Mouse (Mus musculus) embryonic facial prominence, embryonic 14.5 days (tissue): Measurements from ENCODE around the gene Cct6b. TPM values are rescaled to one million over a fixed set of nuclear protein-coding genes. Genes with fewer than 3 reads are reported as not detected.

Experiments used
- ATAC-seq: fragments of 200-750 bp; cut with Nextera tagmentation; 2 replicates; pipeline ENCODE4 v1.8.0; 2017; ENCODE audit warnings: low read depth, moderate number of reproducible peaks, moderate TSS enrichment
- DNase-seq: peaks from one replicate; pipeline ENCODE4 v3.0.0-alpha.2; 2015; ENCODE audit warnings: low spot score
- H3K27ac ChIP-seq: fragments of 300-500 bp; sonication (generic); replicated peaks from 2 replicates; pipeline ENCODE4 v1.5.1; 2014; ENCODE audit warnings: low read depth, mild to moderate bottlenecking, low read length, moderate library complexity
- H3K27me3 ChIP-seq: fragments of 300-500 bp; sonication (generic); replicated peaks from 2 replicates; pipeline ENCODE4 v1.6.1; 2014; ENCODE audit warnings: low read length; ENCODE audit not compliant: control insufficient read depth, insufficient read depth
- H3K36me3 ChIP-seq: fragments of 300-500 bp; sonication (generic); 2 replicates; pipeline ENCODE4 v1.6.1; 2014; ENCODE audit warnings: low read length, mixed read lengths; ENCODE audit not compliant: control insufficient read depth, insufficient read depth
- H3K4me1 ChIP-seq: fragments of 300-500 bp; sonication (generic); 2 replicates; pipeline ENCODE4 v1.6.1; 2014; ENCODE audit warnings: antibody characterized with exemption, low read length; ENCODE audit not compliant: control insufficient read depth, insufficient read depth
- H3K4me2 ChIP-seq: fragments of 300-500 bp; sonication (generic); 2 replicates; pipeline ENCODE4 v1.6.1; 2014; ENCODE audit warnings: low read depth, mild to moderate bottlenecking, low read length, moderate library complexity, mixed read lengths
- H3K4me3 ChIP-seq: fragments of 300-500 bp; sonication (generic); 2 replicates; pipeline ENCODE4 v1.5.1; 2014; ENCODE audit warnings: low read depth, mild to moderate bottlenecking, low read length
- H3K9ac ChIP-seq: fragments of 300-500 bp; sonication (generic); 2 replicates; pipeline ENCODE4 v1.6.1; 2014; ENCODE audit warnings: low read depth, mild to moderate bottlenecking, low read length, moderate library complexity, mixed read lengths
- H3K9me3 ChIP-seq: fragments of 300-500 bp; sonication (generic); 2 replicates; pipeline ENCODE4 v1.6.1; 2016; ENCODE audit warnings: low read length; ENCODE audit not compliant: control insufficient read depth
- WGBS: fragments of 180-500 bp; shearing (Covaris S2); extraction: QIAGEN DNeasy Blood & Tissue Kit; methylation state at CpG from one replicate; pipeline ENCODE4 v1.1.7; 2014; 5-methylcytosine and 5-hydroxymethylcytosine counted together
- polyA plus RNA-seq: library from polyadenylated mRNA; unstranded; fragments of >200 nt; fragmentation: Nextera tagmentation; extraction: Ambion mirVana; gene quantifications from 2 replicates; pipeline ENCODE4 v1.2.1, GENCODE M21; 2014

Gene Cct6b
- polyA plus RNA-seq = 0.33 and 0.43 TPM in 2 replicates

- peak within 1 kb of the TSS; percentile 85 for H3K27ac ChIP-seq
- ATAC-seq (peak; percentile 100), DNase-seq (peak; percentile 98)
- no peaks in the 10 kb centered on the region; the same call in 1 of the 2 replicates for H3K27me3 ChIP-seq
- peak within 1 kb of the TSS; percentile 90 for H3K4me2 ChIP-seq
- no peaks in the 10 kb centered on the region for H3K9me3 ChIP-seq
- H3K4me1 ChIP-seq = peaks cover 17% of the 10 kb centered on the region
- under 1% methylated on average over 44 of the region's 44 CpGs for WGBS
- H3K9ac ChIP-seq = peak within 1 kb of the TSS; percentile 90
- peaks cover 7% of the 10 kb centered on the region for H3K36me3 ChIP-seq
- peak within 1 kb of the TSS; percentile 66 for H3K4me3 ChIP-seq
These were observed at the start of gene Cct6b, which contains the start of gene Zfp830 for GRCm38 (mm10) chr11:82763742-82764437. Cct6b (minus strand) TSS chr11:82764321. Zfp830 (plus strand) TSS chr11:82764345.

- H3K9me3 ChIP-seq = no peaks in the 10 kb centered on the region
- peaks cover 3% of the 10 kb centered on the region; the same call in 1 of the 2 replicates for H3K36me3 ChIP-seq
- 73% methylated on average over 5 of the region's 5 CpGs for WGBS
- no peak overlapping the region for H3K4me3 ChIP-seq
- no peaks in the 10 kb centered on the region for H3K27me3 ChIP-seq
- no peak overlapping the region for H3K4me2 ChIP-seq
- H3K4me1 ChIP-seq = no peaks in the 10 kb centered on the region
- DNase-seq (no peak), ATAC-seq (no peak)
- no peak overlapping the region for H3K27ac ChIP-seq
- H3K9ac ChIP-seq = no peak overlapping the region
These were observed 44.4 kb upstream of the Cct6b start for GRCm38 (mm10) chr11:82808485-82808884.

- ATAC-seq = no peak
- 75% methylated on average over 3 of the region's 3 CpGs for WGBS
- H3K4me1 ChIP-seq = no peaks in the 10 kb centered on the region
- no peak overlapping the region for H3K9ac ChIP-seq
- no peak overlapping the region for H3K4me2 ChIP-seq
- no peaks in the 10 kb centered on the region for H3K27me3 ChIP-seq
- H3K4me3 ChIP-seq = no peak overlapping the region
- H3K27ac ChIP-seq = no peak overlapping the region
- H3K36me3 ChIP-seq = peaks cover 14% of the 10 kb centered on the region
- DNase-seq = no peak
- H3K9me3 ChIP-seq = no peaks in the 10 kb centered on the region
These were observed 43.2 kb upstream of the Cct6b start for GRCm38 (mm10) chr11:82807370-82807769.

GRCm38 (mm10) chr11:82806656-82807055, 42.5 kb upstream of the Cct6b start:
- Histone ChIP-seq H3K36me3 (peaks cover 21% of the 10 kb centered on the region), H3K27me3 (no peaks in the 10 kb centered on the region), H3K9ac (no peak overlapping the region), H3K4me2 (no peak overlapping the region), H3K4me1 (no peaks in the 10 kb centered on the region), H3K27ac (no peak overlapping the region), H3K9me3 (no peaks in the 10 kb centered on the region), H3K4me3 (no peak overlapping the region)
- DNase-seq = no peak
- no peak for ATAC-seq
- 78% methylated on average over 3 of the region's 3 CpGs for WGBS

DNA sequence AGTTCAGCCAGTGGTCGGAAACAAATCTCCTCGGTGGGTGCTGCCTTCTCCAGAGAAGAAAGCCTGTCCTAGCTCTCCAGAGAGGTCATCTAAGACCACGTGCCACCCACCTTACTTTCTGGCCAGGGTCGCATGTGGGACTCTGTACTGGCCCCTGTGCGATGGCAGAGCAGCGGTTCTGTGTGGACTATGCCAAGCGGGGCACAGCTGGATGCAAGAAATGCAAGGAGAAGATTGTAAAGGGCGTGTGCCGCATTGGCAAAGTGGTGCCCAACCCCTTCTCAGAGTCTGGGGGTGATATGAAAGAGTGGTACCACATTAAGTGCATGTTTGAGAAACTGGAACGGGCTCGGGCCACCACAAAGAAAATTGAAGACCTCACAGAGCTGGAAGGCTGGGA, 19.3 kb upstream of the Cct6b start:
- Histone ChIP-seq H3K9ac (no peak overlapping the region), H3K27ac (no peak overlapping the region), H3K4me2 (no peak overlapping the region), H3K36me3 (peaks cover 52% of the 10 kb centered on the region), H3K4me1 (peaks cover 8% of the 10 kb centered on the region), H3K9me3 (no peaks in the 10 kb centered on the region), H3K27me3 (no peaks in the 10 kb centered on the region), H3K4me3 (no peak overlapping the region)
- 89% methylated on average over 11 of the region's 11 CpGs for WGBS
- DNase-seq (no peak), ATAC-seq (no peak)

GRCm38 (mm10) chr11:82782197-82782596, 18.1 kb upstream of the Cct6b start:
- Histone ChIP-seq H3K4me1 (peaks cover 8% of the 10 kb centered on the region), H3K9me3 (no peaks in the 10 kb centered on the region), H3K4me3 (peak overlapping the region; percentile 80), H3K36me3 (peaks cover 40% of the 10 kb centered on the region), H3K27me3 (no peaks in the 10 kb centered on the region), H3K4me2 (peak overlapping the region; percentile 65), H3K9ac (peak overlapping the region; percentile 96), H3K27ac (peak overlapping the region; percentile 98)
- ATAC-seq (no peak), DNase-seq (no peak)
- 42% methylated on average over 6 of the region's 6 CpGs for WGBS

DNA sequence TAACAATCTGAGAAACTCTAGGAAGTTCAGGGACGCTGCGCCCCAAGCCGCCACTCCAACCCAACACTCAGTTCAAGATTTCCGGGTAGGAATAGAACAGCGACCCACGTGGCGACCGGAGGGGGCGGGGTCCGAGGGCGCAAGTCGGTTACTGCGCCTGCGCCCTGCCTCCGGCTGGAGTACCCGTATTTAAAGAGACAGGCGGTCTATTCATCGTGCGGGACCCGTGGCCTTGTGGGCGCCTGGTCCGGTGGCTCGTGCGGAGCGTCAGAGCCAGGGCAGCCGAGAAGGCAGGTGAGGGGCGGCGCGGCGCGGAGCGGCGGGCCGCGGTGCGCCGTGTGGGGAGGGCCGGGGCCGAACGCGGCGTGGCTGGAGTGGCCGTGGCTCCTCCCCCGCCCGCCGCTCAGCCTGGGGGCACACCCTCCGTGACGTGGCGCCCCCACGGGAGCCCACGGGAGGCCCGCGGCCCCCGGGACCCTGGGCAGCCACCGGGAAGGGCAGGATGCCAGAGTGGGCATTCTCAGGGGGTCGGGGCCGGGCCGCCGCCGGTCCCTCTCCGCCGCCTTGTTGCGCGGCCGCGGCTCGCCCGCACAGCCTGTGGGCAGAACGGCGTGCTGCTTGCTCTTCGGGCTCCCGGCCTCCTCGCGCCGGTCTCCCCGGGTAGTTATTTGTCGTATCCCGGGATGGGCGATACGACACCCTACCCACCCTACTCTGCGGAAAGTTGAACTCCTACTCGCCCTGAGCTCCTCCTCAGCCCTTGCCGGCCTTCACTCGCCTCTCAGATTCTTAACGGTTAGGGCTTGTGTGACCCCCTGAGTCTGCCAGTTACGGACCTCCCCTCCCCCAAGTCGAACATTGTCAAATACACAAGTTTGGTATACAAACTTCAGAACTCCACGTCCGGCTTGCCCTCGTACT, 17.1 kb upstream of the Cct6b start, which contains the start of gene Lig3:
Gene Lig3, plus strand, starts transcription at position 126 of the 921 bp plus-strand sequence.
- peak; percentile 96 for ATAC-seq
- peak within 1 kb of the TSS; percentile 98 for H3K27ac ChIP-seq
- H3K9ac ChIP-seq = peak within 1 kb of the TSS; percentile 96
- H3K9me3 ChIP-seq = no peaks in the 10 kb centered on the region
- WGBS = 0% methylated on average over 32 of the region's 90 CpGs
- H3K4me1 ChIP-seq = peaks cover 8% of the 10 kb centered on the region
- peak within 1 kb of the TSS; percentile 75 for H3K4me2 ChIP-seq
- peak; percentile 97 for DNase-seq
- no peaks in the 10 kb centered on the region for H3K27me3 ChIP-seq
- H3K4me3 ChIP-seq = peak within 1 kb of the TSS; percentile 80
- H3K36me3 ChIP-seq = peaks cover 31% of the 10 kb centered on the region

DNA sequence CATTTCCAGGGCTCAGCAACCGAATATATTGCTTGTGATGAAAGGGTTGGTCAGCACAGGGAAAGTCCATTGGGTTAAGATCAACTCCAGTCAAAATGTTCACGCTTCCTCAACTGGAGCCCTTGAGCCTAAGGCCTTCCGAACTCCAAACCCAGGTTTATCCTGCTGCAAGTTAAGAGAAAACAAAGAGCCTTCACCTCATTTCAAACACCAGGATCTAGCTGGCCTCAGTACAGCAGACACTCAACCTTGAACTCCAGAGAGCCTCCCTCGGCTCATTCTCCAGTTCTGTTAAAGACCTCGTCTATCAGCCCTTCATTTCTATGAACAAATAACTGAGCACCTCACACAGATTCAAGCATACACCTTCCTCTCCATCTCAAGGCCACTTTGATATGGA, 16.0 kb upstream of the Cct6b start:
- Histone ChIP-seq H3K27ac (0 out of 2 replicates have a peak overlapping the region, but pooled peaks have one; percentile 98), H3K4me2 (peak overlapping the region; percentile 75), H3K4me1 (peaks cover 8% of the 10 kb centered on the region), H3K27me3 (no peaks in the 10 kb centered on the region), H3K4me3 (peak overlapping the region; percentile 80), H3K9me3 (no peaks in the 10 kb centered on the region), H3K9ac (peak overlapping the region; percentile 96), H3K36me3 (peaks cover 20% of the 10 kb centered on the region)
- ATAC-seq (no peak), DNase-seq (no peak)
- 57% methylated on average over 5 of the region's 5 CpGs for WGBS
